Mouse (Mus musculus) G1E (cell line): ENCODE results near the gene Stk39.

Experiments
- CTCF ChIP-seq: IDR thresholded peaks from 2 replicates; pipeline ENCODE4 v1.5.1; 2012; ENCODE audit warnings: low read depth, low read length, inconsistent platforms, mixed read lengths
- GATA1 ChIP-seq: IDR thresholded peaks from 2 replicates; pipeline ENCODE4 v1.6.1; 2012; ENCODE audit warnings: borderline replicate concordance, low read length, inconsistent platforms, mixed read lengths
- GATA2 ChIP-seq: IDR thresholded peaks from 2 replicates; pipeline ENCODE4 v1.6.1; 2012; ENCODE audit warnings: low read depth, low read length, inconsistent platforms, borderline replicate concordance
- TAL1 ChIP-seq: conservative IDR thresholded peaks from 2 replicates; pipeline ENCODE4 v1.6.1; 2012; ENCODE audit warnings: low read depth, low read length, inconsistent platforms, mixed read lengths

DNA sequence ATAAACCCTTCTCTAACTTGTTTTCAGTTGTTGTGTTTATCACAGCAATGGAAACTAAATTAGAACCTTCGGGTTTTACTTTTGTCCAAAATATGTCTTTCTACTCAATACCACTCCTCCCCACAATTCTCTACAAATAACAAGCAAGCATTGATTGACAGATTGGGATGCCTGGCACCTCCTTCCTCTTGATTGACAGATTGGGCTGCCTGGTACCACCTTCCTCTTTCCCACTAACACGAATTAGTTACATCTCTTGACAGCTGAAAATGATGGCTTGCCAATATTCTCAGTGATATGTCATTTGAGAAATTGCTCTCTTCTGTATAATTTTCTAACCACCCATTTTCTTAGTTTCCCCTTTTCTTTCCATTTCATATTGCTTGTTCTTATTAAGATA lies 43.3 kb upstream of the Stk39 start:
- no peak for TF ChIP-seq CTCF
- no peak for TF ChIP-seq GATA2
- no peak for TF ChIP-seq GATA1
- no peak for TF ChIP-seq TAL1
